Mouse (Mus musculus): ENCODE results near the gene BC034090.

DNA sequence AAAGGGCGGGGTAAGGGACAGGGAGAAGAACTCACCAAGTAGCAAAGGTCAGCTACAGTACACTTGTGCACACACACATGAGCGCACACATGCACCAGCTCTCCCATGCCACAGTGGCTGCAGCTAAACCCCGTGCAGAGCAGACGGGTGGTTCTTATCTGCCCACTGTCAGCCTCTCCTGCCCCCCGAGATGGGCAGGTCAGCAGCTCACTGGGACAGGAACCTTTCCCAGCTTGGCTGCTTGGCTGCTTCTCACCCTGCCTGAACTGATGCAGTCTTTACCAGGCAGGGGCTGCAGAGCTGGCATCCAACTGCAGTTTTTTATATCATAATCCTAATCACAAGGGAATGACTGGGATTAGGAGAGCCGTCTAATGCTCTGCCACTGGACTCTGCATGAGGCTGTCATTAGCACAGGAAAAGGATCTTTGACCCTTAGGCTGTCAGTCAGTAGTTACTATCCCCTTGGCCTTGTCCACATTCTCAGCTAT is 8.4 kb upstream of the BC034090 start:
- TF ChIP-seq CTCF (IDR thresholded peaks at IDR 0.05; ENCODE audit: control insufficient read depth, insufficient read depth, insufficient replicate concordance, low read depth, low read length) (no peak), POLR2A (IDR thresholded peaks at IDR 0.05; ENCODE audit: control insufficient read depth, low read depth, low read length) (no peak)

All from testis, adult 2 months (tissue).